Mouse (Mus musculus): ENCODE measurements at regions not wholly inside any gene's neighbourhood (a gene's known extent, or its start where the extent isn't known, plus 50 kb on each side); places are given as distances from the start of the nearest gene placed in this dataset.

DNA sequence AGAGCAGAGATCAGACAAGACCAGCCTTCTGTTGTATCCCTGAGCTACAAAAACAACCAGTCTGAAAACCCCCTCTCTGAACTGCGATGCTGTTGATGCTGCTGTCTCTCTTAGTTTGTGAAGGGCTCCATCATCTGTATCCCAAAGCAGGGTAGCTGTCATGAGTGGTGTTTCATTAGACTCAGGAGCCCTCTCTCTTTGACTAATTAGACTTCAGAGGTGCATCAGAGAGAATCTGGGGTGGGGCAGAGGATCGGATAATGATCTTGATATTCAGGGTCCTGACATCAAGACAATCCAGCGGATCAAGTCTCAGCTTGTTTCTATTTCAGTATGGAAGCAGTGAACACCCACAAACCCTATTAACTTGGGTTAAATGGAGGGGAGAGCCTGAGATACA is 70.6 kb upstream of the Slc24a4 start:
- no peak for DNase-seq
- intact Hi-C loops (cut with DNase I) = no loop called here

- intact Hi-C loops (cut with DNase I) = no loop called here
- DNase-seq = no peak
Observed at GRCm38 (mm10) chr12:102058428-102058827, 70.1 kb upstream of the Slc24a4 start.

DNA sequence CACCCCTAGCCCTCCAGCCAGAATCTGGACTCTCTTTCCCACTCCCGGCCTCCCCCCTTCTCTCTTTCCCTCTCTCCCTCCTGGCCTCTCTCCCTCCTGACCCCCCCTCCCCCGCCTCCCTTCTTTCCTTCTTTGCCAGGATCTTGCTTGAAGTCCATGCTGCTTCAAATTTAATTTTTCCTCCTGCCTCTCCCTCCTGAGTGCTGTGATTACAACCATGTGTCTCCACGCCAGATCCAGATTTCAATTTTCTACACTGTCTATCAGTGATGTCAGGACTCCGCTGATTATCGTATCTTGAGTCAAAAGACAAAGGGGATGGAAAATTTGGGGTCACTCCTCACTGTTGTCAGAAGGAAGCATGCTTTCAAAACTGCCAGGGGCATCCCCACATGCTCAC is 67.4 kb upstream of the Slc24a4 start:
- intact Hi-C loops (cut with DNase I) = no loop called here
- no peak for DNase-seq

GRCm38 (mm10) chr12:102061657-102062614 is 66.6 kb upstream of the Slc24a4 start:
- intact Hi-C loops (cut with DNase I) = no loop called here
- DNase-seq = peak; percentile 42 to 50

GRCm38 (mm10) chr12:102062648-102063047 is 65.9 kb upstream of the Slc24a4 start:
- intact Hi-C loops (cut with DNase I) = no loop called here
- DNase-seq = peak; percentile 9 to 28

- no peak for DNase-seq
- intact Hi-C loops (cut with DNase I) = no loop called here
Observed at GRCm38 (mm10) chr12:102063211-102063610, 65.3 kb upstream of the Slc24a4 start.

GRCm38 (mm10) chr12:102064710-102065325 is 63.7 kb upstream of the Slc24a4 start:
- no peak for DNase-seq
- intact Hi-C loops (cut with DNase I) = no loop called here

- no peak for DNase-seq
- intact Hi-C loops (cut with DNase I) = no loop called here
Observed at GRCm38 (mm10) chr12:102067685-102068084, 60.8 kb upstream of the Slc24a4 start.

- intact Hi-C loops (cut with DNase I) = no loop called here
- no peak for DNase-seq
Observed at GRCm38 (mm10) chr12:102069521-102070201, 58.9 kb upstream of the Slc24a4 start.

DNA sequence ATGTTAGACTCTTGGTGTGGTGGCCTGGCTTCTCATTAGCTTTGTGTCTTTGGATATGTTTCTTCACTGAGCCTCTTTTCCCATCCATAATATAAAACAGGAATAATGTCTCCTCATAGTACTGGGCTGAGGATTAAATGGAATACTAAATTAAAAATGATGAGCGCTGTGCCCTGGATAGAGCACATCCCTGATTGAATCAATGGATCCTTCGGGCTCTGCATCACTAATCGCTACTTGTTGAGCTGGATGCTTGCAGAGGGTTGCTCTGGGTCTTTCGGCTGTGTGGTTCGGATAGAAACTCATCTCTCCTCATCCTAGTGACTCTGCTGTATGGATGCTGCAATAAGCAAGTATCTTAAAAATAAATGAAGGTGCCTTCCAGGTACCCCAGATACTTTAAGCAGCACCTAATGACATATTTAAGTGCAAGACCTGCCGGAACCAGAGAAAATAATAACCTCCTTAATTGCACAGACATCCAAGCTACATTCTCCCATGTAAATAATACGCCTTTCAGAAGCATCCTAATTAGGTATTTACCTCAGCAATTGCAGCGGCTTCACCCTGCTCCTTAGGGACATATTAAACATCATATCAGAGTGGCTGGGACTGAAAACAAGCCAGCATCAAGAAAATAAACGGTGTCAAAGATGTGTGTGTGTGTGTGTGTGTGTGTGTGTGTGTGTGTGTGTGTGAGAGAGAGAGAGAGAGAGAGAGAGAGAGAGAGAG is 56.5 kb upstream of the Slc24a4 start:
- no peak for DNase-seq
- intact Hi-C loops (cut with DNase I) = no loop called here

DNA sequence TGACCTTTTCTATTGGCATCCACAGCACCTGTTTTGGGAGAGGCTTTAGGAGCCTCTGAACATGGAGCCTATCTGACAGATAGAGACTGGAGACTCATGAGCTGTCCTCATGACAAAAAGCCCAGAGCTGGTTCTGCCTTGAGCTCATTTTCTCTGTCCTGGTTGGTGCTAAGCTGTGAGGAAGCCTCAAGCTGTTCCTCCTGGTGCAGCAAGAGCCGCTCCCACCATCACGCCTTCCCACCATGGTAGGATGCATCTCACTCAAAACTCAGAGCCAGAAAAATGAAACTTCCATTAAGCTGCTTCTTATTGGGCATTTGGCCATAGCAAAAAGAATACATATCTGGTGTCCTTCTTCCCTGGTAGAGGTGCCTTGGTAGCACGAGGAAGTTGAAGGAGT is 55.0 kb upstream of the Slc24a4 start:
- no peak for DNase-seq
- intact Hi-C loops (cut with DNase I) = no loop called here

- intact Hi-C loops (cut with DNase I) = no loop called here
- DNase-seq = no peak
Observed at GRCm38 (mm10) chr12:102076298-102076697, 52.2 kb upstream of the Slc24a4 start.
